In genomic region chr6:137704300-137704939, GRCm38 (mm10) we compare ENCODE assay signal across 9 mouse cellular contexts. TPM values are rescaled to one million over a fixed set of nuclear protein-coding genes. Genes with fewer than 3 reads are reported as not detected.
DNase-seq lines count a peak whose midpoint lies in the region; ATAC-seq and TF ChIP-seq lines count a peak whose summit lies in the region.
"Had no signal": no experiment of that assay in that cellular context is flagged by ENCODE, and none has a peak within 500 bp of the region (broad histone marks: within the 10 kb centered on the region; RNA-seq: fewer than 3 reads in every experiment).

No protein-coding gene starts in this region.

- ATAC-seq in lung, embryonic 15.5 days (ENCODE audit: borderline replicate concordance, extremely low read depth, low FRiP score, low TSS enrichment), result no peak
- ATAC-seq in kidney, embryonic 16.5 days (ENCODE audit: low FRiP score, low TSS enrichment), result 0 out of 2 replicates have a peak, but pooled peaks have one; percentile 39
- ATAC-seq in megakaryocyte-erythroid progenitor cell, adult 5-6 weeks (replicated peaks; ENCODE audit: low FRiP score, low TSS enrichment, poor library complexity, severe bottlenecking), result peak; percentile 54

- H3K4me2 ChIP-seq in lung, embryonic 15.5 days, result no peak overlapping the region
- H3K4me2 ChIP-seq in kidney, embryonic 16.5 days (replicated peaks; ENCODE audit: low read depth, low read length), result no peak overlapping the region

- no peak overlapping the region for H3K4me3 ChIP-seq in lung, embryonic 15.5 days
- no peak overlapping the region for H3K4me3 ChIP-seq in lung, adult 2 months (replicated peaks; ENCODE audit: extremely low read depth, low read depth, low read length)
- H3K4me3 ChIP-seq in kidney, embryonic 16.5 days (ENCODE audit: low read length), result no peak overlapping the region

- no peak for DNase-seq in lung, adult 2 months
- DNase-seq in heart, adult 9 months (ENCODE audit: low spot score in 2 of 2), result peak; percentile 75 to 83
- no peak for DNase-seq in layer of hippocampus, postnatal 10 days (ENCODE audit: low spot score in 2 of 2)
- no peak for DNase-seq in c-Kit-positive CD71-positive TER-119-positive erythroid progenitor cells, embryonic 14.5 days (ENCODE audit: low spot score)
- DNase-seq in spleen, adult 12 weeks (ENCODE audit: low spot score), result no peak

- no peak overlapping the region for H3K9ac ChIP-seq in lung, embryonic 15.5 days
- H3K9ac ChIP-seq in kidney, embryonic 16.5 days (replicated peaks; ENCODE audit: low read length), result no peak overlapping the region

- H3K27ac ChIP-seq in lung, embryonic 15.5 days, result 0 out of 2 replicates have a peak overlapping the region, but pooled peaks have one; percentile 6
- H3K27ac ChIP-seq in kidney, embryonic 16.5 days (ENCODE audit: low read length), result no peak overlapping the region

- WGBS in lung, embryonic 15.5 days, result 70% methylated on average over 25 of the region's 25 CpGs
- WGBS in lung, adult 2 months, result 52% methylated on average over 25 of the region's 25 CpGs
- WGBS in kidney, embryonic 16.5 days, result 85% methylated on average over 25 of the region's 25 CpGs

- TF ChIP-seq CTCF in lung, adult 2 months (IDR thresholded peaks at IDR 0.05; ENCODE audit: insufficient read depth, low read length), result no peak

- H3K9me3 ChIP-seq in lung, embryonic 15.5 days, result no peaks in the 10 kb centered on the region
- no peaks in the 10 kb centered on the region for H3K9me3 ChIP-seq in kidney, embryonic 16.5 days (ENCODE audit: low read length)

- H3K36me3 ChIP-seq in lung, embryonic 15.5 days, result no peaks in the 10 kb centered on the region
- H3K36me3 ChIP-seq in kidney, embryonic 16.5 days (ENCODE audit: insufficient read depth, low read length), result no peaks in the 10 kb centered on the region

- H3K27me3 ChIP-seq in lung, embryonic 15.5 days, result no peaks in the 10 kb centered on the region
- H3K27me3 ChIP-seq in kidney, embryonic 16.5 days (ENCODE audit: insufficient read depth, low read length), result no peaks in the 10 kb centered on the region
- H3K27me3 ChIP-seq: CH12.LX had no signal

- peaks cover 14% of the 10 kb centered on the region for H3K4me1 ChIP-seq in lung, embryonic 15.5 days
- H3K4me1 ChIP-seq in lung, adult 2 months (ENCODE audit: control insufficient read depth, insufficient read depth, low read length), result peaks cover 4% of the 10 kb centered on the region
- H3K4me1 ChIP-seq in kidney, embryonic 16.5 days (ENCODE audit: insufficient read depth, low read length), result 0 out of 2 replicates have a peak, but pooled peaks cover 8% of the 10 kb centered on the region

- no peak for TF ChIP-seq POLR2A in lung, adult 2 months (IDR thresholded peaks at IDR 0.05; ENCODE audit: borderline replicate concordance, extremely low read depth, low read depth, low read length)

RNA-seq across cellular contexts. Expression of gene Strap, which starts 30.5 kb away (rescaled TPM):
- polyA plus RNA-seq in lung, embryonic 15.5 days (2015; fragmentation: Nextera tagmentation; extraction: Ambion mirVana), result 155 and 161 TPM in 2 replicates
- polyA plus RNA-seq in lung, adult 2 months (2012; rRNA removed), result 28.3 and 33.2 TPM in 2 replicates
- 162 and 164 TPM in 2 replicates for polyA plus RNA-seq in kidney, embryonic 16.5 days (2015; fragmentation: Nextera tagmentation; extraction: Ambion mirVana)
- total RNA-seq in megakaryocyte-erythroid progenitor cell, adult 5-6 weeks (2014; fragmentation: Nextera tagmentation), result 134 and 156 TPM in 2 replicates
- 219 and 251 TPM in 2 replicates for total RNA-seq in megakaryocyte-erythroid progenitor cell, adult 5-6 weeks (2017)
- 100 to 1,000 TPM; 131 to 140 TPM for total RNA-seq in layer of hippocampus, postnatal 10 days (2021)

RNA-seq across cellular contexts. Expression of gene Eps8, which starts 49.7 kb away (rescaled TPM):
- 24.5 and 26.0 TPM in 2 replicates for polyA plus RNA-seq in lung, embryonic 15.5 days (2015; fragmentation: Nextera tagmentation; extraction: Ambion mirVana)
- 15.9 and 16.0 TPM in 2 replicates for polyA plus RNA-seq in lung, adult 2 months (2012; rRNA removed)
- polyA plus RNA-seq in kidney, embryonic 16.5 days (2015; fragmentation: Nextera tagmentation; extraction: Ambion mirVana), result 42.0 and 43.0 TPM in 2 replicates
- total RNA-seq in megakaryocyte-erythroid progenitor cell, adult 5-6 weeks (2014; fragmentation: Nextera tagmentation), result 0.69 and 0.92 TPM in 2 replicates
- 1.7 TPM in 1 of 2 replicates, not detected in the other for total RNA-seq in megakaryocyte-erythroid progenitor cell, adult 5-6 weeks (2017)
- 10 to 100 TPM; 55.5 to 58.6 TPM for total RNA-seq in layer of hippocampus, postnatal 10 days (2021)

RNA-seq across cellular contexts. Expression of gene Dera, which starts 49.9 kb away (rescaled TPM):
- 63.4 and 70.7 TPM in 2 replicates for polyA plus RNA-seq in lung, embryonic 15.5 days (2015; fragmentation: Nextera tagmentation; extraction: Ambion mirVana)
- polyA plus RNA-seq in lung, adult 2 months (2012; rRNA removed), result 5.2 and 6.9 TPM in 2 replicates
- polyA plus RNA-seq in kidney, embryonic 16.5 days (2015; fragmentation: Nextera tagmentation; extraction: Ambion mirVana), result 76.2 and 79.0 TPM in 2 replicates
- 54.3 and 55.8 TPM in 2 replicates for total RNA-seq in megakaryocyte-erythroid progenitor cell, adult 5-6 weeks (2014; fragmentation: Nextera tagmentation)
- 43.0 and 76.5 TPM in 2 replicates for total RNA-seq in megakaryocyte-erythroid progenitor cell, adult 5-6 weeks (2017)
- total RNA-seq in layer of hippocampus, postnatal 10 days (2021), result 10 to 100 TPM; 14.4 to 17.5 TPM

Comparison
In these comparisons a context has a peak if more than half of its experiments do, and no peak if none do; other contexts are left out.
1. DNase-seq: peak in heart, adult 9 months (2 of 2); none in lung, adult 2 months (single experiment), layer of hippocampus, postnatal 10 days (0 of 2), c-Kit-positive CD71-positive TER-119-positive erythroid progenitor cells, embryonic 14.5 days (single experiment) and spleen, adult 12 weeks (single experiment).